Mouse (Mus musculus) C2C12 (cell line): Measurements from ENCODE around the gene Snph.

Source experiments
- CTCF ChIP-seq: IDR thresholded peaks from one replicate; pipeline ENCODE4 v1.5.1; 2011; ENCODE audit not compliant: control insufficient read depth, insufficient read depth, insufficient read length
- FOSL1 ChIP-seq: IDR thresholded peaks from one replicate; pipeline ENCODE4 v1.8.0; 2011; ENCODE audit warnings: mild to moderate bottlenecking, low read length; ENCODE audit not compliant: poor library complexity, insufficient read depth, severe bottlenecking
- MAX ChIP-seq: IDR thresholded peaks from one replicate; pipeline ENCODE4 v1.6.1; 2011; ENCODE audit warnings: mild to moderate bottlenecking, control low read depth
- MYOG ChIP-seq: IDR thresholded peaks from one replicate; pipeline ENCODE4 v1.6.1; 2011; ENCODE audit not compliant: control insufficient read depth, insufficient read length; ENCODE audit errors: extremely low read depth
- USF1 ChIP-seq: IDR thresholded peaks from one replicate; pipeline ENCODE4 v1.6.1; 2011; ENCODE audit warnings: low read depth, mild to moderate bottlenecking, control low read depth, moderate library complexity

DNA sequence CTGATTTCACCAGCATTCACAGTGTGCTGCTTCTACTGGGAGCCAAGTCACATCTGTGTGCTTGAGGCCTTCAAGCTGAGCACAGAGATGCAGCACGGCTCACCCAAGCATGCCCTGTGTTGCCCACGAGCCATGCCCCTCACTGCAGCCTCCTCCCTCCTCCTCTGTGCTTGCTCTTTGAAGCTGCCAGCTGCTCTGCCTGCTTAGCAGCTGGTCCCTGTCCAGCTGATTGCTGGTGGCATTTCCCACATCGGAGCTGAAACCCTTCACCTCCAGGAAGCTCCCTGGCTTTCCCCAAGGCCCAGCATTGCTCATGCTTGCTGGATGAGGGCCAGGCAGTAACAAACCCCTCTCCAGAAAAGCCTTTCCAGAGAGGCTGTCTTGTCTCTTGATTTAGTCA lies 22.4 kb downstream of the Snph start:
- no peak for TF ChIP-seq CTCF
- TF ChIP-seq FOSL1, result no peak
- TF ChIP-seq USF1, result no peak
- TF ChIP-seq MAX, result no peak
- TF ChIP-seq MYOG, result no peak
